Mouse (Mus musculus) lung, adult 18-20 months (tissue): ENCODE measurements around the gene Ttll1.
"Not testable (repeated sequence)": the region's sequence is repeated elsewhere in the genome, so short reads cannot be mapped to it uniquely, and the experiment has no call there.

Experiments
- DNase-seq, 2 experiments: peaks; one replicate each; pipeline ENCODE4 v3.0.0; 2022; ENCODE audit warnings: mixed read lengths in 2 of 2

The Ttll1 gene

DNA sequence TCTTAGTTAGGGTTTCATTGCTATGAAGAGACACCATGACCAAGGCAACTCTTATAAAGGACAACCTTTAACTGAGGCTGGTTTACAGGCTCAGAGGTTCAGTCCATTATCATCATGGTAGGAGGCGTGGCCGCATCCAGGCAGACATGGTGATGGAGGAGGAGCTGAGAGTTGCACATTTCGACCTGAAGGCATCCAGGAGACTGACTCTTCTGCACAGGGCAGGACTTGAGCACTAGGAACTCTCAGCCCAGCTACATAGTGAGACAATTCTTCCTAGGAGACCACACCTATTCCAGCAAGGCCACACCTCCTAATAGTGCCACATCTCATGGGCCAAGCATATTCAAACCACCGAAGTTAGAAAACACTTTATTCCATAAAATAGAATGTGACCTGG, 30.9 kb downstream of the Ttll1 start:
- DNase-seq: no peak

DNA sequence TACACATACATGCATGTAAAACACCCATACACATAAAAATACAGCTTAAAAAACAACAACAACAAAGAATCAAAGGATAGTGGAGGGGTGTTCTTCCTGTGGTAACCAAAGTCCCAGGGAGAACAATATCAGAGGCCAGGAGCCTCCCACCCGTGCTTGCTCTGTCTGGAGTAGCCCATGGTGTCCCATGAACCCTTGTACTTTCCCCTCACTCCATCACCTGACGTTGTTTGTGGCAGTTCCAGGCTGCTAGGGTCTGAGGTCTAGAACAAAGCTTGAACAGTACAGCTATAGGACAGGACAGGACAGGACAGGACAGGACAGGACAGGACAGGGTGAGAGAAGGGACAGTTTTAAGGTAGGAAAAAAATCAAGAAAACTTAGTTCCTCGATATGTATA, 32.6 kb downstream of the Ttll1 start:
- no peak for DNase-seq

DNA sequence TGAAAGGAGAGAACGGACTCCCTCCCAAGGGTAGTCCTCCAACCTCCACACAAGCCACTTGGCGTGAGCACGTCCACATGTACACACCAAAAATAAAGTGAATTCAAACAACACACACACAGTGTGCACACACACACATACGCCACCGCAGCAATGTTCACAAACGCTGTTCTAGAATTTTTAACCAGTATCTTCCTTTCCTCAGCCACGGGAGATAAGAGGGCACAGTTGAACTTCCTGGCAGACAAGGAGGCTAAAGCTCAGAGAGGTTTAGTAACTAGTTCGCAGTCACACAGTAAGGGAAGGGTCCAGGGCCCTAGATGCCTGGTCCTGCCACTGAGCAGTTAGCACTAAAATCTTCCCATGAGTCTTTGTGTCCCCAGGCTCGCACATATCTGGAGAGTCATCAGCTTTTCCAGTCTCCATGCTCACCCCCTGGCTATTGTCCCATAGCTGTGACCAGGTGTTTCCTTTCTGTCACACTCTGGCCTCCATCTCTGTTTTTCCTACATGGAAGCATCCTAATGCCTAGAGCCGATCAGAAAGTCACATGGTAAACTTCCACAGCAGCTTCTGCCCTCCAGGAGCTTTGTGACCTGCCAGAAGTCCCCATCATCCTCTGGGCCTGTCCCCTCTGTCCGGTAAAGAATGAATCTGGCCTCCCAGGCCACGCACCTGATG, 34.0 kb downstream of the Ttll1 start:
- no peak for DNase-seq

DNA sequence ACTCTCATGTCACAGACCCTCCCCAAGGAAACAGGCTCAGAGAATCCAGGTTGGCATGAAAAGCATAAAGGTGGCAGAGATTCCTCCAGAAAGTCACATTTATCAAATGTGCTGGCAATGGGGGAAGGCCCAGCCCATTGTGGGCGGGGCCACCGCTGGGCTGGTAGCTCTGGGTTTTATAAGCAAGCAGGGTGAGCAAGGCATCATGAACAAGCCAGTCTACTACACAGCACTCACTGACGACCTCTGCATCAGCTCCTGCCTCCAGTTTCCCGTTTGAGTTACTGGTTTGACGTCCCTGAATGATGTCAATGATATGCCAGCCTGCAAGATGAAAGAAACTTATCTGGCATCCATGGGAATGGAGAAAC, 36.2 kb downstream of the Ttll1 start:
- no peak for DNase-seq

- peak; percentile 81 to 89 for DNase-seq
These were observed 36.7 kb downstream of the Ttll1 start for GRCm38 (mm10) chr15:83473832-83474465.

DNA sequence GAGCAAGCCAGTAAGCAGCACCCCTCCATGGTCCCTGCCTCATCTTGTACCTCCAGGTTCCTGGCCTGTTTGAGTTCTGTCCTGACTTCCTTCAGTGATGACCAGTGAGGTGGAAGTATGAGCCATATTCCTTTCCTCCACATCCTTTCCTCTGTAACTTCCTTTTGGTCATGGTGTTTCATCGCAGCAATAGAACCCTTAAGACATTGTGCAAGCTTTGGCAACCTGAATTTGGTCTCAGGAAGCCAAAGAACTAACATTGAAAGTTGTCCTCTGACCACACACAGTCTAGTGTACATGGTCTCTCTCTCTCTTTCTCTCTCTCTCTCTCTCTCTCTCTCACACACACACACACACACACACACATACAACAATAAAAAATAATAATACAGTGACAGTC, 37.4 kb downstream of the Ttll1 start:
- no peak for DNase-seq

DNA sequence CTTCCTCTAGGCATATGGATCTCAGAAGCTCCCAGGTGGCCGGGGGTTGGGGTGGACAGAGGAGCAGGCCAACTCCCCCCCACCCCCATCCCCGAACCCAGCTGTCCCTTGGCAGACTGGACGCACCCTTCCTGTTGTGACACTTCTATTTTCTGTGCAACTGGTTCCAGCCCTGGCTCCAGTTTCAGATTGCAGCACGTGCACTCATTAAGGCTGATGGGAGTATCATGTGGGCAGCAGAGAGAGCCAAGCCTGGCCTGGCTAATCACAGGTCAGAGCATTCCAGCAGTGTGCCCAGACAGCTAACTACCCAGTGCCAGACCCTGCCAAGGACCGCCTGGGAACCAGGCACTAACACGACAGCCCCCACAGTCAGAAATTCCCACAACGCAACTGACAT, 39.2 kb downstream of the Ttll1 start:
- DNase-seq: peak; percentile 68 to 70

DNA sequence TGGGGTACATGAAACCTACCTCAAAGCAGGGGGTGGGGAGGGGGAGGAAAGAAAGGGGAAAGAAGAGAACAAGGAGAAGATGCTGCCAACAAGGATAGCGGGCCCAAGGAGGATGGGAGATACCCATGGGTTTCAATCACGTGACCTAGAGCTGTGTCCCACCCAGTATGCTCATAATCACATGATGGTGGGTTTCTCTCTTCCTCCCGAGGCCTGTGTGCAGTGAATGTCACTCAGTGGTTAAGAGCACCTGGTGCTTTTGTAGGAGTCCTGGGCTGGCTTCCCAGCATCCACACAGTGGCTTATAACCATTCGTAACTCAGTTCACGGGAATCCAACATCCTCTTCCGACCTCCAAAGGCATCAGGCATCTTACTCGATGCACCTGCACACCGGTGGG, 40.2 kb downstream of the Ttll1 start:
- DNase-seq: no peak

DNA sequence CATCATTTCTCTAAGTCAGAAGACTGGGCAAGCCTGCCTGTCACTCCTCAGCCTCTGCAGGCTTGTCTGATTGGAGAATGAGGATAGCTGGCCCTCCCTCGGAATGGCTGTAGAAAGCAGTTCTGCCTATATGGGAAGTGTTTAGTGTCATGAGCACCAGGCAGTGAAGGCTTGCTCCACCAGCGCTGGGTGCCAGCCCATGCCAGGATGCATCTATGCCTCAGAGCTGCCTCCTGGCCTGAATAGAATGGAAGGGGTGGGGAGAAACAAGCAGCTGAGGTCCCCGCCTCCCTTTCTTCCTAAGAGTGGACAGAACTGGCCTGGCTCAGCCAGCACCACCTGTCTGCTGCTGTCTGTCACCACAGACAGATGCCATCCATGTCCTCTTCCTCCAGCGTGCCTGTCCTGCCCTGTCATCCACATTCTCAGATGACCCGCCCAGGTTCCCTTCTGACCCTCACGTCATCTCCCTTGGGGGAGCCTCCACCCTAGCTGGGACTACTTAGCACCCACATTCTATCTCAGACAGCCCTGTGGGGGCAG, 41.3 kb downstream of the Ttll1 start:
- no peak for DNase-seq

DNA sequence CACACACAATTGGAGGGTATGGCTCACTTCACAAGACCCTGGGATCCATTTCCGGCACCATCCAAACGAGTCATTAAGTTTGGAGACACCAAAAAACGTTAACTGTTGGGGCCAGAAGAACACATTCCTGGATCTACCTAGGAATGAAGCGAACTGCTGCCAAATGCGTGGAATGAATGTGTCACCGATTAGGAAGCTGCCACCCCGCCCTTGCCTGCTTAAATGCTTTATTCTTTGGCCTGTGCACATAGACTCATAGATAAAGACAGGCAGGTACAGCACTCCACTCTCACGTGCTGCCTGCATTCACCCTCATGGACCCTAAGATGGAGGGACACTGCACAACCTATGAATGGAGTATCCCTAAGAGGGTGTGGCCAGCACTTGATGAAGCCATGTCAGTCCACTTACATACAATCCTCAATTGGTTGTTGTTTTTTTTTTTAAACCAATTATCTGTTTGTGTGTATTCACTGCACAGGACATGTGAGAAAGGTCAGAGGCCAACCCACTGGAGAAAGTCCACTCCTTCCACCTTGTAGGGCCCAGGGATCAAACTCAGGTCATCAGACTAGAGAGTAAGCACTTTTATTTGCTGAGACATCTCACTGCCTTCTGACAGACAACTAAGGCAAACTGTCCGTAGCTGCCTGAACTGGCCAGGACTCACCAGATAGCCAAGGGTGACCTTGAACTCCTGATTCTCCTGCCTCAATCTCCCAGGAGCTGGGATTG, 43.3 kb downstream of the Ttll1 start:
- DNase-seq: peak in 1 of 2 experiments; percentile 39

GRCm38 (mm10) chr15:83466331-83466730, 44.4 kb downstream of the Ttll1 start:
- DNase-seq: no peak

GRCm38 (mm10) chr15:83464905-83465650, 45.6 kb downstream of the Ttll1 start:
- peak in 1 of 2 experiments; percentile 49 for DNase-seq

GRCm38 (mm10) chr15:83464083-83464904, 46.4 kb downstream of the Ttll1 start, which contains the start of gene Pacsin2:
Gene Pacsin2 (minus strand): TSS chr15:83464606.
- peak; percentile 100 for DNase-seq

DNA sequence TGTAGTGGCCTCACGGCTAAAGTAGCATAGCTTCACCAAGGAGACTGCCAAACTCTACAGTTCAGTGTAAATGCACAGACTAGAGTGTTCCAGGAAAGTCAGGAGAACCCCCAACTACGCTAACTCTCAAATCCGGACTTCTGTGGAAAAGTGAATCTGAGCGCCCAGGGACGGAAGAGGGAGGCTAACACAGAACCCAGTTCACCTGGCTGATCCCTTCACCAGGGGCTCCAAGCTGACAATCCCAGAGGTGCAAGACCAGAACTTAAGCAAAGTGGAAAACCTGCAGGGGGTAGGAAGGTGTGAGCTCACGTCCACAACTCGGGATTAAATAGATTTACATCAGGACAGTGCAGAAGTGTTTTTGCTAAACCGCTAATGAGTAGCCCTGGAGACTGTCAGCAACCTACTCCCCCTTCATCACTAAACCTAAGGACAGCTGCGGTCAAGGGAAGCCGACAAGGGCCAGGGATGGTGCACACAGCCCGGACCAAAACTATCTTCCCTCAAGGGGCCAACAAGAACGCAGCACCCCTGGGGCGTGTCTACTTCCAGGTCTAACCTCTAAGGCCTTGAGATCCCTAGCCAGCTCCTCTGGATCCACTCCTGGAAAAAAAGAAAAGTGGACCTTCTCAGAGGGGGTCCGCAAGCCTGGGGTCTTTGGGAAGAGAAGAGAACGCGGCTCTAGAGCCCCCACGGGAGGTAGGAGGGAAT, 47.2 kb downstream of the Ttll1 start:
- DNase-seq: no peak

- DNase-seq: not testable (repeated sequence)
These were observed 48.3 kb downstream of the Ttll1 start for GRCm38 (mm10) chr15:83462349-83462748.

DNA sequence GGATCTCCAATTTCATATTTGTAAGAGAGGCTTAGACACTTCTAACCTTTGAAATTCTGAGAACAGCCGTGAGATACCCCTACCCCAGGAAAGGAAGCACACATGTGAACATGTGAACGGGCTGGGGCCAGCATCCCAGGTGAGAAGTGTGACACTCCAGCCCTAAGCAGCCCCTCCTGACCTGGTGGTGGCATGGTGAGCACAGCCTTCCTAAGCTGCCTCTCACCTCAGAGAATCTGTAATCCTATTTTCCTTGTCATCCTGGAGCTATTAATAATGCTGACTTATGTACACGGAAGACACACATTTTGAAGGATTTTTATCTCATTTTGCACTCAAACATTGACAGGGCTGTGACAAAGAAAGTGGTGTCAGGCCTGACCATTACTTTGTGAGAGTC, 49.8 kb downstream of the Ttll1 start:
- no peak for DNase-seq

GRCm38 (mm10) chr15:83457541-83457940, 53.2 kb downstream of the Ttll1 start:
- no peak for DNase-seq

DNA sequence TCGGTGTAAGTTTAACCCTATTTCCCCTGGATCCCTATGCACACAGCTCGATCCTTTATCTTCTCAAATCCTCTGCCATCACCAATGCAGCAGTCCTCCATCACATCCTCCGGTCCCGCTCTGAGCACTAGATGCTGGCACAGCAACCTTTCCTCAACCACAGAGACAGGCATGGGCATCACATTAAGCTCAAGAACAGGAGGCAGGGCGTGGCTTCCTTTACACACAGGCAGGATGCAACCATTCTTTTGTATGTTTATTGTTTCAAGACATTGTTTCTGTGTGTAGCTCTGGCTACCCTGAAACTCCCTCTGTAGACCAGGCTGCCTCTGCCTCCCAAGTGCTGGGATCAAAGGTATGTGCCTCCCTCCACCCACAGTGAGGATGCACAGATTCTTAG, 55.1 kb downstream of the Ttll1 start:
- peak in 1 of 2 experiments; percentile 51 for DNase-seq

DNA sequence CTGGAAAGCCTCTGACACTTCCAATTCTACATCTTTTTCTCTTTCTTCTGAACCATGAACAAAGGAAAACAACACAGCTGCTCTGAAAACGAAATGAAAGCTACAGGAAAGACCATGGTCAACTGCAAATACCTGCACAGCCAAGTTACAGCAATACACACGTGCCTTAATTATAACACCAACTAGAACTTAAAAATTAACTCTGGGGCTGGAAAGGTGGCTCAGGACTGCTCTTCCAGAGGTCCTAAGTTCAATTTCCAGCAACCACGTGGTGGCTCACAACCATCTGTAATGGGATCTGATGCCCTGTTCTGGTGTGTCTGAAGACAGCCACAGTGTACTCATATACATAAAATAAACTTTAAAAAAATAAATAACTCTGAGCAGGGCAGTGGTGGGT, 55.7 kb downstream of the Ttll1 start:
- DNase-seq: no peak

DNA sequence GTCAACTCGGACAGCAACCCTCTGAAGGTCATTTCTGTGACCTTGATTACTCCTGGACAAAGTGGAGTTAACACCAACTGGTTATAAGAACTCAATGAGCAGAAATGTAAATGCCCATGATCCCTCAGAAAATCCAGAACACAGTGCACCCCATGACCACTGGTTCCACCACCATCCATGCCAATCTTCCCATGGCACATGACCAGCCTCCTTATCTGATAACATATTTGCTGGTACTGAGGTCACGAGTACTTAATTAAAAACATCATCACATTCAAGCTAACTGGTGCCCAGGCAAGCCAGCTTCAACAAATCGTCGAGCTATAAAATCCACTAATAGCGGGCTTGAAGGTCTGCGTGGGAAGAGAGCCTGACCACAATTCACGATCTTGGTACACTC, 56.3 kb downstream of the Ttll1 start:
- no peak for DNase-seq

DNA sequence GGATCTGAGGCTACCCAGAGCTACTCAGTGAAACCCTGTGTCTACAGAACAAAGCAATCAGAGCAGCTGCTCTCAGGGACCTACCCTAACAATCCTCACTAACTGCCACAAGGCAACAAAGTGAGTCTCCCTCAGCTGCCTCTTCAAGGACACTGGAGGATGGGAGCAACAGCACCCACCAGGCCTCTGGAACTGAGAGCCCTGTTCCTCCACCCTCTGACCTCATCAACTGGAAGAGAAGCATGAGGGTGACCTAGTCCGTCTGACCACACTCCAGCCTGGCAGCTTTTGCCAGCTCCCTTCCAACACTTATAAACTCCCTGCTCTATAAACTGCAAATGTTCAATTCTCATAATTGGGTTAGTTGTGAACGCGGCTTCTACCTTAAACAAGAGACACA, 56.8 kb downstream of the Ttll1 start:
- no peak for DNase-seq
